Mouse (Mus musculus): ENCODE data around the gene Mfsd13b.
"Not testable (repeated sequence)": the region's sequence is repeated elsewhere in the genome, so short reads cannot be mapped to it uniquely, and the experiment has no call there.

Gene Mfsd13b

DNA sequence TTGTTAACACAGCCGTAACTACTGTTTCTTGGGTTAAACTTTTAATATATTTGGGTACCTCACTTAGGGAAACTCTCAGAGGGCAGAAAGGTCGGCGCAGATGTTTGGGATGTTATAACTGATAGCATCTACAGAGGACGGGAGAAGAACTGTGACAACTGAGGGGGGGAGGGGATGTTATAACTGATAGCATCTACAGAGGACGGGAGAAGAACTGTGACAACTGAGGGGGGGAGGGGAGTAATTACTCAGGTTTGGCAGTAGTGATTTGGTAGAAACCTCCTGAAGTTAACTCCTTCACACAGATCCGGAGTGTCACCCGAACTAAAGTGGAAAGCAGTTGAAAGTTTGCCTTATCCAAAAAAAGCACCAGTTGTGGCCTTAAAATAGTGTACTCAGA is 659 bp downstream of the Mfsd13b start:
- no peak for DNase-seq (ENCODE audit: inconsistent age in 2 of 2, low spot score in 1 of 2)

DNA sequence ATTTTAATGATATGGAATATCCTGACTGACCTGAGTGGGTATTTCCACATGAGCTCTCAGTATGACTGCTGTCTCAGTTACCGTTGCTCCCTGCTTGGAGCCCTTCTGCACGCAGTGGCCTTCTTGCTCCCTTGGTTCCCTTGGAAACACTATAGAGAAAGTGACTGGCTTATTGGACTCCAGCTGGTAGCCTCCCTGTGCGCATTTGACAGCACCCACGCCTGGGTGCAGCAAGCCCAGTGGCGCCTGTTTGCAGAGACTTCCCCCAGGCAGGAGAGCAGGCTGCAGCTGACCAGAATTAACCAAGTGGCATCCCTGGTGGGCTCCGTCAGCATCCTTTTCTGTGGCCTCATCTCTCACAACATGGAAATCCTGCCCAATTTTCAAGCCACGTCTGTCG is 8.9 kb downstream of the Mfsd13b start:
- DNase-seq (ENCODE audit: inconsistent age in 2 of 2, low spot score in 1 of 2) = no peak

DNA sequence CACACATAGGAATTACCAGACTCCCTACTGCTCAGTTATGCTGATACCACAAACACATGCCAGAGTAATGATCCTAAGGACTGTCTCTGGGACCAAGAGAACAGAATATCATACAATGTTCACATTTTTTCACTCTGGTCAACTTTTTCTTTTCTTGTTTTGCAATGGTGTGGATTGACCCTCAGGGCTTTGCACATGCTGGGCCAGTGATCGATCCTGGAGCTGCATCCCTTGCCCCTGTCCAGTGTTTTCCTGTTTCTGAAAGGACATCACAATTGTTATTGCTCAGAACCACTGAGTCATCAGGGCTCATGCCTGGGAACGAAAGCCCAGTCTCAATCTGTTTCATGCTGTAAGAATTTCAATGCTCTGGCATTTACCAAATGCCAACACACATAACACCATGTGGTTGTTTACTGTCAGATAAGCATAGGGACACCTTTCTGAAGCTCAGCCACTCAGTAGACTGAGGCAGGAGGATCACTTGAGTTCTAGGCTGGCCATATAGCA is 16.8 kb downstream of the Mfsd13b start:
- peak; percentile 7 to 56 for DNase-seq (ENCODE audit: inconsistent age in 2 of 2, low spot score in 1 of 2)

DNA sequence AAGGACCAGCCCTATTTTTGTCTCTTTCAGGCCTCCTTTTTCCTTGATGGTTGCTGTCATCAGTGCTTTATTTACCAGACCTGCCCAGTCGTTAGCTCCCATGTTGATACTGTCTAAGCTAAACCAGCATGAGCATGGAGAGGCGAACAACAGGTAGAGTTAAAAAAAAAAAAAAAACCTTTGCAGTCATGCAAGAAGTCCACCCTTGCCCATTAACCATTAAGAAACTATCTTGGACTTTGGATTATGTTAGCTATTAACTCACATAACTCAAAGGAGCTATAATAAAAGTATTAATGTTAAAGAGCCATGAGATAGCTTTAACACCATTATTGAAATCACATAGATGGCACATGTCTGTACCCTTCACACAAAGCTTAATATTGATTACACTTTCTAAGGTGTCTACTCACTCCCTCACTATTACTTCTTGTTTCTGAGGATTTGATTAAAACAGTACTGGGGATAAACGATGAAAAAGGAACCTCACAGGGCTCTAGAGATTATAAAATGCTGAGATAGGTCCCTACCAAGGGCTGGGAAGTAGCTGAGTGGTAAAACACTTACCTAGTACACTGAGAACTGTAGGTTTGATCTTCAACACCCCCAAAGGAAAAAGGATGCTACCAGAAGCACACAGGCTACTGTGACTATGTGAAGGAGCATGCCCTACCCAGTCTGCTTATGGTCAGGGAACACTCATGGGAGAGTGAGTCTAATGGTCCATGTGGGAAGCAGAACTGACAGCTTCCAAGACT is 17.9 kb downstream of the Mfsd13b start:
- DNase-seq (ENCODE audit: inconsistent age in 2 of 2, low spot score in 1 of 2) = no peak

DNA sequence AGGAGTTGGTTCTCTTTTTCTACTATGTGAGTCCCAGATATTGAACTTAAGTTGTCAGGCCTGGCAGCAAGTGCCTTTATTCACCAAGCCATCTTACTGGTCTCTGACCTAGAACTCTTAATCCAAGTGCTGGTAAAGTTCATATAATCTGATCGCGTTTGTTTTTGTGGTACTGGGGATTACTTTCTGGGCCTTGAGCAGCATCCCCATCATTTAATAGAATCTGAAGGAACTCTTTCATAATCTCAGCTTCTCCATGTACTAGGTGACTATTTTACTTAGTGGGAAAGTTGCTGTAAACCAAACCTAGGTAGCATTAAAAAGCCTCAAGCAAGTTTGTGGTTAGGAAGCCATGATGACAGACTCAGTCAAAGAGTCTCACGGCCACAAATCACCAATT is 19.6 kb downstream of the Mfsd13b start:
- DNase-seq (ENCODE audit: inconsistent age in 2 of 2, low spot score in 1 of 2) = no peak

DNA sequence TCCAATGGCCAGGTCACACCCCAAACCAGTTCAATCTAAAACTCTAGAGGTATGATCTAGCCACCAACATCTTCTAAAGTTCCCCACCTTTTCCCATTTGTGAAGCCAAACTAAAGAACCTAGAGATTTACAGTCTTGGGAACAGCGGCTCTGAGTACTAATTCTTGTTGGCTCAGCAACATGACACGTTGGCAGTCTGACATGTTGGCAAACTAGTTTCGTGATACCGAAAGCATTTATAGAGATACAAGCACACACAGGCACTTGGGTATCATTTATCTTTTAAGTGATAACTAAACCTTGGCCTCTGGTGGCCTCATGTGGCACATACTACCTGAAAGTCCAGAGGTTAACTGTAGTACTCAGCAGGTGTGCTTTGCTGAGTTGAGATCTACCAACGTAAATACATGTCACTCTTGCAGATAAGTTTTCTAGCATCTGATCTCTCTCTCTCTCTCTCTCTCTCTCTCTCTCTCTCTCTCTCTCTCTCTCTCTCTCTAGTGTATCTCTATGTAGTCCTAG is 20.2 kb downstream of the Mfsd13b start:
- DNase-seq (ENCODE audit: inconsistent age in 2 of 2, low spot score in 1 of 2) = no peak

DNA sequence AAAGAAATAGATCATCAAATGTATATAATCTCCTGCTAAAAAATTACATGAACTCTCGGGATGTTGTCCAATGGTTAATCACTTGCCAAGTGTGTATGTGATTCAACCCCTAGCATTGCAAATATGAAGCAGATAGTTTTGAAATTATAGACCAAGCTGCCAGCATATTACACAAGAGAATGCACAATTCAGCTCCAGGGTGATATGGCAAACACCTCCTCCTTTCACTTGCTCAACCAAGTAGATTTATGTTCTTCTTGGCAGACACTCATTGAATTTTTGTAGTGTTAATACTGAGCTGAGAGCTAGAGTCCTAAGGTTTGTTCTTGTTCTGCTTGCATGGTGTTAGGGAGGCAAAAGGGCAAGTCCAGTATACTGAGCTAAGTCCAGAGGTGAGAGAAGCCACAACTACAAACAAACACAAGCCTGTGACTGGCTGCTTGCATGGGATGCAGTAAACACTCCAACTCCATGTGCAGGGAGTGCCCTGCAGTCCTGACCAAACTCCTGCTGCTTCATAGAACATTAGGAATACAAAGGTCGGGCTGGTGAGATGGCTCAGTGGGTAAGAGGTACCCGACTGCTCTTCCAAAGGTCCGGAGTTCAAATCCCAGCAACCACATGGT is 21.6 kb downstream of the Mfsd13b start:
- peak in 1 of 2 experiments; percentile 72 for DNase-seq (ENCODE audit: inconsistent age in 2 of 2, low spot score in 1 of 2)

DNA sequence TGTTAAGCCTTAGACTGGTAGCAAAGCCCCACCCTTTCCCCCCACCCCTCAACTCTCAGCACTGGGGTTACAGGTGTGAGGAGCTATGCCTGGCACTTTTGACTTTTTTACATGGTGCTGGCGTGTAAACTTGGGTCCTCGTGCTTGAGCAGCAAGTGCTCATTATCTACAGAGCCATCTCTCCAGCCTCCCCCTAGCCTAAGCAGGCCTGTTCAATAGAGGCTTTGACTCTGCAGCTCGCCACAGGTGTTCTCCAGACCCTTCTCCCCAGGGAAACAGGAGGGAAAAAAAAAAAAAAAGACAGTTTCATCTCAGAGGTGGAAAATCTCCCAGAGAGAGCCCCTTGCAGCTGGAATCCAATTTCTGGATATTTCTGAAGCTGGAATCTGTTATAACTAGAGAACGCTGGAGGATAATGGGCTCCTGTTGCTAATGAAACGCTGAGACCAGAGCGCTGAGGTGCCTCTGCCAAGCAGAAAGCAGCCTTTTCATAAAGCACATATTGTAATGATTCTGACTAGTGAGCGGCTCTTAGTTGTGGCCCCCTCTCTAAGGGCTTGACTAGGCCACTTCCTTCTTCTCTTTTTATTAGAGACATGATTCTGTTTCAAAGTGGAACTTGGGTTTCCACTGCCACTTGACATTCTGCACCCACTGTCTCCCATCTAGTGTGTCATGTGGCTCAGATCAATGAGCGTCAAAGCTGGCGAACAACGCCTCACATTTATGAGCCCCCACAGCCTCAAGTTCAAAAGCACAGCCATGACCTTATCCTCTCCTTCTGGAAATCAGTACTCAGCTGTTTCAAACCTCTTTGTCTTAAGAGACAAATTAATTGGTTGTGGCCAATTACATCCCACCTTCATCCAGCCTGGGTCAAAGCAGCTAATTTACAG is 29.7 kb downstream of the Mfsd13b start:
- no peak for DNase-seq (ENCODE audit: inconsistent age in 2 of 2, low spot score in 1 of 2)

DNA sequence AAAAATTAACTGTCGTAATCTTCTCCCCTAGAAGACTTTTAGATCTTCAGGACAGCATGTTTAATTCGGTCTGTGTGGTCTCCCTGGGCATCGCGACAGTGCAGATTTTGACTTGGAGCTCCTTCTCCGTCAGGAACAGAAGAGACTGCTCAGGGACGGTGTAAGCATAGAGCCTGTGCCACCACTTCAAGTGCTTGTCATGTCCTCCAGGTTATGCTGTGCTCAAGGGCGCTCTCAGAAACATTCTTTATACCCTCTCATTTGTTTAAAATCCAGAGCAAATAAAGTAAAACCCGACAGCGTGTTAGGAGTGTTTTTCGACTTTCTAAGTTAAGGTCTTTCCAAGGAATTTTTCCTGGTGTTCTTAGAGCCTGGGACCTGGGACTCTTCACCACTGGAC is 32.2 kb downstream of the Mfsd13b start:
- DNase-seq (ENCODE audit: inconsistent age in 2 of 2, low spot score in 1 of 2) = no peak

DNA sequence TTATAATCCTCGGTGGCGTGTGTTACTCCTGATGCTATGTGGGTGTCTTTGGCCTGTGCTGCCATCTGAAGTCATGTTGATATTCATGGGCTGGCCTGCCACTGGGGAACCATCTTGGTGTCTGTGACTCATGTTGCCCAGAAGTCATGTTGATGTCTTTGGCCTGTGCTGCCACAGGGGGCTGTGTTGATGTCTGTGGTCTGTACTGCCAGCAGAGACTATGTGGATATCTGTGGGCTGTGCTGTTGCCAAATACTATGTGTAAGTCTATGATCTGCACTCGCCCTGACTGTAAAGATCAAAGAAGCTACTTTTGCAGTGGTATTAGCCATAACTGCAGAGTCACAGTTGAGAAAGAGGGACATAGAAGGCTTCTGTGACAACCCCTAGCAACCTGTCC is 36.5 kb downstream of the Mfsd13b start:
- no peak for DNase-seq (ENCODE audit: inconsistent age in 2 of 2, low spot score in 1 of 2)

DNA sequence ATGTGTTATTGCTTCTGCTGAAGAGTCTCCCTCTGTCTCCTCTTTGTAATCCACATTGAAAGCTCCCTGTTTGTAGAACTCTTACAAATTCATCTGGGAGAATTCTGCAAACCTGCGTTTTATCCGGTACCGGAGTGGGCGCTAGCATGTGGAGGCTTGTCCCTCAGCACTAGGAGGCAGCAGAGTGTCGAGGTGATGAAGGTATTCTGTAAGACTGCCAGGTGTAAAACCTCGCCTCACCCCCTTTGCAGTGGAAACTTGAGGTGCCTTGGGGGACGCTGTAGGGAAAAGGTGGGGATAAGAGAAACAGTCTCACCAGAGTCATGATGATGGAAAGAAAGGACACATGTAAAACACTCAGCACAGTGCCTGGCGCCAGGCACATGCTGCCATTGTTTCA is 38.0 kb downstream of the Mfsd13b start:
- DNase-seq (ENCODE audit: inconsistent age in 2 of 2, low spot score in 1 of 2) = peak in 1 of 2 experiments; percentile 49

DNA sequence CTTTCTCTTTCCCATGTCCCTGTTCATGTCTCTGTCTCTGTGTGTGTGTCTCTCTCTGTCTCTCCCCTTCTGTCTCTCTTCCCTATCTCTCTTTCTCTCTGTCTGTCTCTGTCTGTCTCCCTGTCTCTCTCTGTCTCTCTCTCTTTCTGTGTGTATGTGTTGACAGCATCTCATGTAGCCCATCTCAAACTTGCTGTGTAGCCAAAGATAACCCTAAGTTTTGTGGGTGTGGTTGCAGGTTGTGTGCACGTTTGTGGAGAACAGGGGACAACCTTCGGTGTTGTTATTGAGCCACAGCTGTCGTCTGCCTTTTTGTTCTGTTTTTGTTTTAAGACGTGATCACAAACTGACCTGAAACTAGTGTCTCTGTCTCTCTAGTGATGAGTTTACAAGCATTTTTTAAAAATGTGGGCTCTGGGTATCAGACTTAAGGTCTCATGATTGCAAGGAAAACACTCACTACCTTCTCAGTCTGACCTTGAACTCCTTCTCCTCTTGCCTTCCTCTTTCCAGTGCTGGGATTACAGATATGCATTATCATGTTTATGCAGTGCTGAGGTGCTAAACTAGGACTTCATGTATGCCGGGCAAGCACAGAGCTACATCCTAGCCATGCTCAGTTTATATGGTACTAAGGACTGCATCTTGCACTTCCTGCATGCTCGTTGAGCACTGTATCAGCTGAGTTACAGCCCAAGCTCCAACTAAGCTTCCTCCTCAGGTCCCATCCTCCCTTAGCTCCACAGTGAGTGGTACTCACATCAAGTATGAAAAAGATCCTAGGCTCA is 43.1 kb downstream of the Mfsd13b start:
- no peak for DNase-seq (ENCODE audit: inconsistent age in 2 of 2, low spot score in 1 of 2)

DNA sequence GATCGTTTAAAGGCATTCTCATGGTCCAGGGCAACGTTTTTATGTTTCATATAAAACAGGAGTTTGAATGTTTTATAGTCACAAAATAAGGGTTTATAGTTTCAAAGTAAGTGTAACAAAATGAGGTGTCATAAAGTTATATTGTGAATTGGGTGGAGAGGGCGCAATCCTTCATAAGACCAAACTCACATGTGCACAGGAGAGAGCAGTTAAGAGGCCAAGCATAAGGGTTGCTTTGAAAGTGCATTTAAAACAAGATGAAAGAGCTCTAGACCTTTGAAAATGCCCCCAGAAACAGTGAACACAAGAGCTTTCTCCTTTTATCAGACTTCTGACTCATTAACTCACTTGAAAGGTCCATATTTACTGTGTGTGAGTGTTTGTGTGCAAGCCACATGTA is 44.0 kb downstream of the Mfsd13b start:
- no peak for DNase-seq (ENCODE audit: inconsistent age in 2 of 2, low spot score in 1 of 2)

DNA sequence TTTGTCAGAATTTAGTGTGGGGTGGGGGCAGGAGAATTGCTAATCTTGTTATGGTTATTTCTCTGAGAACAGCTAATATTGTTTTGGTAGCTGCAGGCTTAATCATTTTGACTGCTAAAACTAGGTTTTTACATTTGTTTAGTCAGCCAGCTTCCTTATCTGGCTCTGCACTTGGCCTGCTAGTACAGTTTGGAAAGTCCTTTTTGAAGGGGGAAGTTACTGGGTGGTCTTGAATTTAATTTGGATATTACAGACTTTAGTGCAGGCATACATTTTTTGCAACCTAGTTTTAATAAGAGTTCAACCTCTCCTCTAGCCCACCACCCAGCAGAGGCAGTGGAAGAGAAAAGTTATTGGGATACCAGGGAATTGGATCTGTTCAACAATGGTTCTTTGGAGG is 47.6 kb downstream of the Mfsd13b start:
- not testable (repeated sequence) for DNase-seq (ENCODE audit: inconsistent age in 2 of 2, low spot score in 1 of 2)

DNA sequence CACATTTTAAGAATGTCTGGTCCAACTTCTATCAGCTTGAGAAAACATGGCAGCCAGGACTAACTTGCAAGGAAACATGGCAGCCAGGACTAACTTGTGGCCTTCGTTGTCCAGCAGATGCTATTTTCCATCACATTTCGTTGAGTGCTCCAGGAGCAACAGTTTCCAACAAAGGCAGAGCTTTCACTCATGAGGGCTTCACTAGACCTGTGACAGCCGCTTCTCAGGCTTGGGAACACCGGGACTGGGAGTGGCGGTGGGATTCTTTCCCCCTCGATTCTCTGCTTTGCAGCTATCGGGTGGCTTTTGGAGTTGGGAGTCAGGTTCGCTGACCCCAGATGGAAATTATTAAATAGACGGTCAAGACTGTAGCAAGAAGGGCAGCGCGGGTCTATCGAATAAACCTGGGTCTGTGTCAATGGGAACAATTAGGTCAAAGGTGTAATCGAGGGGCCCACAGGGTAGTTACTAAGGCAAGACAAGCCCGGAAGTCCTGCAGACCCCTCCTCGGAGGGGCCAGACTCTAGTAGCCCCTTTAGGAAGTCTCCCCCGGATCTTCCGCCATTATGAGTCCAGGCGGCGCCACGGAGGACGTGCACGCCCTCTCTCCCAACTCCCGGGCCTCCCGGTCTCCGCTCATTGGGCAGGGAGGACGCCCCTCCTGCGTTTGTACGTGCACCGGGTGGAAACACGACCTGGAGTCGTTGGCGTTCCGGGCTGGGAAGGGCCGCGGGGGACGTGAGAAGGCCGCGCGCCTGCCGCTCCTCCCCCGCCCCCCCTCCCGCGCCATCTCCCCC is 51.7 kb downstream of the Mfsd13b start, which contains the start of gene Mettl9:
TSS of gene Mettl9 (plus strand) at position 590 of the 797 bp plus-strand sequence.
- DNase-seq (ENCODE audit: inconsistent age in 2 of 2, low spot score in 1 of 2) = peak; percentile 95 to 99

DNA sequence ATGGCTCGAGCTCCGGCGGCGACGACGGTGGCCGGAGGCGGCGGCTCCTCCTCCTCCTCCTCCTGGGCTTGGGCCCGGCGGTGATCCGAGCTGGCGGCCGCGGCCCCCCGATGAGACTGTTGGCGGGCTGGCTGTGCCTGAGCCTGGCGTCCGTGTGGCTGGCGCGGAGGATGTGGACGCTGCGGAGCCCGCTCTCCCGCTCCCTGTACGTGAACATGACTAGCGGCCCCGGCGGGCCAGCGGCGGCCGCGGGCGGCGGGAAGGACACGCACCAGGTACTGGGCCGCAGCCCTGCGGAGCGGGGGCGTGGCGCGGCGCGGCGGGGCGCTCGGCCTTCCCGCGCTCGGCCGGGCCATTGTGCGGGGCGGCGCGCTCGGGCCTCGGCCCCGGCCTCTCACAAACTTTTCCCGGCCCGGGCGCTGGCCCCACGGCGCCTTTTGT is 52.4 kb downstream of the Mfsd13b start:
- no peak for DNase-seq (ENCODE audit: inconsistent age in 2 of 2, low spot score in 1 of 2)

DNA sequence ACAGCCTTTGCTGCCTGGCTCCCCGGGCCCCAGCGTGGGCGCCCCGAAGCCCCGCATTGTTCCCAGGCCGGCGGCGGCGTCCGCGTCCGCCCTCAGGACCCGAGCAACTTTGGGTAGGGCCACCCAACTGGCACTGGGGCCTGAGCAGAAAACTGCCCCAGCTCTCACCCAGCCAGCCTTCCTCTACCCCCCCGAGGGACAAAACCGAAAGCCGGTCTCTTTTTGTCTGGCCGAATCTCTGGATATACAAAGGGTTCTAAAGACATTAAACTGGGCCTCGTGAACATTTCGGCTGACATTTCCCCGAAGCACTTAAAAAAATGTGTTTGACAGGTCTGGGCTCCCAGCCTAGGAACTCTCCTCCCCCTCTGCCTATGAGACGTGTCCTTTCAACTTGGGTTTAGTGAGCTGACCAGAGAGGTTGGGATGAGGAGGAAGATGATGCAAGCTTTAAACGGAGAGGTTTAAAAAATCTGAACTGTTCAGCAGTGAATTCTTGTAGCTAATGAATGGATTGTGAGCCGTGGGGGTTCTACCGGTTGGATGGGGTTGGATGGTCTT is 52.9 kb downstream of the Mfsd13b start:
- peak; percentile 68 to 93 for DNase-seq (ENCODE audit: inconsistent age in 2 of 2, low spot score in 1 of 2)

DNA sequence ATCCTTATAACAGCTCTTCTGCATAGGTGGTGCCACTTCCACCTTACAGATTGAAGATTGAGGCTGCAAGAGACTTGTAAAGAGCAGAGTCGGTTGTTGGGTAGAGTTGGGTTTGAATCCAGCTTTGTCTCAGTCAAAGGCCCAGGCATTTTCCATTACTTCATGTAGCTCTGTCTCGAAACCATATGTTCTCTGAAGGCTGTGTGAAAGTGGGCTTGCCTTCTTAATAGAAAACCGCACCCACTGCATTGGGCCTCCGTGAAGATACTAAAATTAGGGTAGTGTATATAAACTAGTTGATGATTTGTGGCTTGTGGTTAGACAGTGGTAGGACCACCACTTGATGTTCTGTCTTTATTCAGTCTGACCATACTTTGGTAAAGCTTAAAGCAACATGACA is 58.3 kb downstream of the Mfsd13b start:
- DNase-seq (ENCODE audit: inconsistent age in 2 of 2, low spot score in 1 of 2) = no peak

DNA sequence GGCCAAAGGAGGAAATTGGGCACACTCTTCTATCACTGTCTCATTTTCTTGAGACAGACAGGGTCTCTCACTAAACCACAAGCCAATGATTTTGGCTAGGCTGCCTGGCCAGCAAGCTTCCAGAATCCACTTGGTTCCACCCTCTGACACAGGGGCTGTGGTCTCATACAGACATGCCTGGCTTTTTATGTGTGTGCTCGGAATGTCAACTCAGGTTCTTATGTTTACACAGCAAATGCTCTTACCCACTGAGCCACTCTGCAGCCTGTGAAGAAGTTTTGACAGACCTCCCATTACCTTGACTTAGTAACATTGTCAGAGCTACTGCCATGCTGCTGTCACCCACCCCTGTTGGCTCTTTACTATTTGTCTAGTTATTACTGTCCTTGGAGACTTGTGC is 59.7 kb downstream of the Mfsd13b start:
- DNase-seq (ENCODE audit: inconsistent age in 2 of 2, low spot score in 1 of 2) = no peak
